Mouse (Mus musculus): ENCODE measurements around the gene Myrip. TPM values are rescaled to one million over a fixed set of nuclear protein-coding genes. Genes with fewer than 3 reads are reported as not detected.

The Myrip gene
- total and polyA plus RNA-seq, 3 experiments, result 0.05 TPM; not detected in 2

- H3K4me1 ChIP-seq (ENCODE audit: insufficient read depth, low read depth, low read length), result no peaks in the 10 kb centered on the region
- H3K9me3 ChIP-seq (replicated peaks), result peaks cover 3% of the 10 kb centered on the region; the same call in 1 of the 2 replicates
- DNase-seq (ENCODE audit: low spot score), result no peak
- TF ChIP-seq GATA2 (IDR thresholded peaks at IDR 0.05; ENCODE audit: borderline replicate concordance, low read depth, low read length), result no peak
- no peaks in the 10 kb centered on the region for H3K36me3 ChIP-seq (replicated peaks)
- no peak for ATAC-seq (ENCODE audit: extremely low read depth, insufficient number of reproducible peaks, low FRiP score, poor library complexity, severe bottlenecking)
- no peak overlapping the region for H3K4me3 ChIP-seq (ENCODE audit: low read depth, low read length)
- H3K27me3 ChIP-seq (ENCODE audit: insufficient read depth, low read length), result no peaks in the 10 kb centered on the region
These were observed 4.4 kb upstream of the Myrip start for GRCm38 (mm10) chr9:120296938-120297337.

- H3K27me3 ChIP-seq (ENCODE audit: insufficient read depth, low read length), result no peaks in the 10 kb centered on the region; the same call in 1 of the 2 replicates
- H3K4me1 ChIP-seq (ENCODE audit: insufficient read depth, low read depth, low read length), result no peaks in the 10 kb centered on the region
- DNase-seq (ENCODE audit: low spot score) (no peak), ATAC-seq (ENCODE audit: extremely low read depth, insufficient number of reproducible peaks, low FRiP score, poor library complexity, severe bottlenecking) (no peak)
- TF ChIP-seq GATA2 (IDR thresholded peaks at IDR 0.05; ENCODE audit: borderline replicate concordance, low read depth, low read length), result no peak
- no peak for TF ChIP-seq POLR2AphosphoS5 (IDR thresholded peaks at IDR 0.05; ENCODE audit: insufficient replicate concordance, low read depth, low read length)
- no peaks in the 10 kb centered on the region for H3K36me3 ChIP-seq (replicated peaks)
- peaks cover 22% of the 10 kb centered on the region for H3K9me3 ChIP-seq (replicated peaks)
- no peak overlapping the region for H3K4me3 ChIP-seq (ENCODE audit: low read depth, low read length)
These were observed 1.9 kb upstream of the Myrip start for GRCm38 (mm10) chr9:120299429-120299828.

- ATAC-seq (ENCODE audit: extremely low read depth, insufficient number of reproducible peaks, low FRiP score, poor library complexity, severe bottlenecking) (no peak), DNase-seq (ENCODE audit: low spot score) (no peak)
- Histone ChIP-seq H3K36me3 (replicated peaks) (no peaks in the 10 kb centered on the region), H3K4me1 (ENCODE audit: insufficient read depth, low read depth, low read length) (no peaks in the 10 kb centered on the region), H3K27me3 (ENCODE audit: insufficient read depth, low read length) (no peaks in the 10 kb centered on the region; the same call in 1 of the 2 replicates), H3K9me3 (replicated peaks) (peaks cover 27% of the 10 kb centered on the region), H3K4me3 (ENCODE audit: low read depth, low read length) (no peak overlapping the region)
- no peak for TF ChIP-seq GATA1 (IDR thresholded peaks at IDR 0.05; ENCODE audit: borderline replicate concordance, low read length)
- no peak for TF ChIP-seq POLR2AphosphoS5 (IDR thresholded peaks at IDR 0.05; ENCODE audit: insufficient replicate concordance, low read depth, low read length)
- no peak for TF ChIP-seq GATA2 (IDR thresholded peaks at IDR 0.05; ENCODE audit: borderline replicate concordance, low read depth, low read length)
- TF ChIP-seq TAL1 (conservative IDR thresholded peaks at IDR 0.05; ENCODE audit: low read depth, low read length), result no peak
- no peak for TF ChIP-seq CTCF (IDR thresholded peaks at IDR 0.05; ENCODE audit: low read depth, low read length)
These were observed 1.7 kb downstream of the Myrip start for GRCm38 (mm10) chr9:120302980-120303452.

- peak overlapping the region; percentile 2; the same call in 1 of the 2 replicates for H3K4me3 ChIP-seq (ENCODE audit: low read depth, low read length)
These were observed 2.4 kb downstream of the Myrip start for GRCm38 (mm10) chr9:120303453-120304299.

GRCm38 (mm10) chr9:120304300-120305137, 3.2 kb downstream of the Myrip start:
- Histone ChIP-seq H3K27me3 (ENCODE audit: insufficient read depth, low read length) (no peaks in the 10 kb centered on the region; the same call in 1 of the 2 replicates), H3K4me1 (ENCODE audit: insufficient read depth, low read depth, low read length) (no peaks in the 10 kb centered on the region), H3K9me3 (replicated peaks) (peaks cover 27% of the 10 kb centered on the region), H3K36me3 (replicated peaks) (no peaks in the 10 kb centered on the region), H3K4me3 (ENCODE audit: low read depth, low read length) (peak overlapping the region; percentile 16; the same call in 1 of the 2 replicates)
- no peak for ATAC-seq (ENCODE audit: extremely low read depth, insufficient number of reproducible peaks, low FRiP score, poor library complexity, severe bottlenecking)
- TF ChIP-seq GATA1 (IDR thresholded peaks at IDR 0.05; ENCODE audit: borderline replicate concordance, low read length), result no peak
- TF ChIP-seq POLR2AphosphoS5 (IDR thresholded peaks at IDR 0.05; ENCODE audit: insufficient replicate concordance, low read depth, low read length), result no peak
- no peak for TF ChIP-seq CTCF (IDR thresholded peaks at IDR 0.05; ENCODE audit: low read depth, low read length)
- TF ChIP-seq GATA2 (IDR thresholded peaks at IDR 0.05; ENCODE audit: borderline replicate concordance, low read depth, low read length), result no peak
- no peak for TF ChIP-seq TAL1 (conservative IDR thresholded peaks at IDR 0.05; ENCODE audit: low read depth, low read length)
- no peak for DNase-seq (ENCODE audit: low spot score)

More at GRCm38 (mm10) chr9:120303453-120304299, 2.4 kb downstream of the Myrip start:
- peaks cover 27% of the 10 kb centered on the region for H3K9me3 ChIP-seq (replicated peaks)
- TF ChIP-seq CTCF (IDR thresholded peaks at IDR 0.05; ENCODE audit: low read depth, low read length) (no peak), TAL1 (conservative IDR thresholded peaks at IDR 0.05; ENCODE audit: low read depth, low read length) (no peak), GATA2 (IDR thresholded peaks at IDR 0.05; ENCODE audit: borderline replicate concordance, low read depth, low read length) (no peak), POLR2AphosphoS5 (IDR thresholded peaks at IDR 0.05; ENCODE audit: insufficient replicate concordance, low read depth, low read length) (no peak), GATA1 (IDR thresholded peaks at IDR 0.05; ENCODE audit: borderline replicate concordance, low read length) (no peak)
- DNase-seq (ENCODE audit: low spot score) (no peak), ATAC-seq (ENCODE audit: extremely low read depth, insufficient number of reproducible peaks, low FRiP score, poor library complexity, severe bottlenecking) (no peak)
- no peaks in the 10 kb centered on the region for H3K36me3 ChIP-seq (replicated peaks)
- no peaks in the 10 kb centered on the region for H3K4me1 ChIP-seq (ENCODE audit: insufficient read depth, low read depth, low read length)
- no peaks in the 10 kb centered on the region; the same call in 1 of the 2 replicates for H3K27me3 ChIP-seq (ENCODE audit: insufficient read depth, low read length)

GRCm38 (mm10) chr9:120315171-120315570, 13.9 kb downstream of the Myrip start:
- ATAC-seq (ENCODE audit: extremely low read depth, insufficient number of reproducible peaks, low FRiP score, poor library complexity, severe bottlenecking), result no peak
- Histone ChIP-seq H3K9me3 (replicated peaks) (no peaks in the 10 kb centered on the region), H3K27me3 (ENCODE audit: insufficient read depth, low read length) (no peaks in the 10 kb centered on the region)

More at GRCm38 (mm10) chr9:120315171-120315570, 13.9 kb downstream of the Myrip start:
- no peaks in the 10 kb centered on the region for H3K4me1 ChIP-seq (ENCODE audit: insufficient read depth, low read depth, low read length)
- H3K4me3 ChIP-seq (ENCODE audit: low read depth, low read length), result no peak overlapping the region
- no peak for DNase-seq (ENCODE audit: low spot score)
- TF ChIP-seq GATA2 (IDR thresholded peaks at IDR 0.05; ENCODE audit: borderline replicate concordance, low read depth, low read length) (no peak), POLR2AphosphoS5 (IDR thresholded peaks at IDR 0.05; ENCODE audit: insufficient replicate concordance, low read depth, low read length) (no peak), TAL1 (conservative IDR thresholded peaks at IDR 0.05; ENCODE audit: low read depth, low read length) (no peak), GATA1 (IDR thresholded peaks at IDR 0.05; ENCODE audit: borderline replicate concordance, low read length) (no peak), CTCF (IDR thresholded peaks at IDR 0.05; ENCODE audit: low read depth, low read length) (no peak)
- no peaks in the 10 kb centered on the region for H3K36me3 ChIP-seq (replicated peaks)
